In genomic region chr4:57016366-57017171, GRCm38 (mm10) we compare ENCODE assay signal across 14 mouse cellular contexts. TPM values are rescaled to one million over a fixed set of nuclear protein-coding genes. Genes with fewer than 3 reads are reported as not detected.
DNase-seq lines count a peak whose midpoint lies in the region; ATAC-seq and TF ChIP-seq lines count a peak whose summit lies in the region.
"Had no signal": no experiment of that assay in that cellular context is flagged by ENCODE, and none has a peak within 500 bp of the region (broad histone marks: within the 10 kb centered on the region; RNA-seq: fewer than 3 reads in every experiment).

No protein-coding gene starts in this region.

- peak; percentile 78 for DNase-seq in heart, adult 11 months
- no peak for DNase-seq in heart, postnatal 14 days
- peak; percentile 46 for DNase-seq in left cerebral cortex, postnatal 4 days
- no peak for DNase-seq in left cerebral cortex, adult 2 months (ENCODE audit: extremely low spot score in 1 of 2, low spot score in 2 of 2)
- no peak for DNase-seq in ES-E14 (ENCODE audit: low read depth, low spot score)
- no peak for DNase-seq in testis, postnatal 10 days (ENCODE audit: low spot score)

- H3K4me3 ChIP-seq in left cerebral cortex, adult 2 months, result no peak overlapping the region
- peak overlapping the region; percentile 42 to 58 for H3K4me3 ChIP-seq in ES-E14 (ENCODE audit: insufficient read depth in 1 of 2, low read depth in 1 of 2, low read length in 2 of 2, poor library complexity in 1 of 2, severe bottlenecking in 1 of 2)
- H3K4me3 ChIP-seq: embryonic facial prominence, embryonic 15.5 days; gastrocnemius, adult 2 months; heart, embryonic 13.5 days; liver, embryonic 12.5 days; stomach, embryonic 15.5 days had no signal

- intact Hi-C loops in heart, postnatal 14 days (cut with DNase I), result loop anchor here (1.0 kb wide), 1 partner anchor 127 kb away; the partner anchor contains the start of gene Epb41l4b
- intact Hi-C loops in left cerebral cortex, postnatal 4 days (cut with DNase I), result no loop called here
- intact Hi-C loops in left cerebral cortex, adult 2 months (cut with DNase I), result loop anchor here (2.0 to 5.0 kb wide), 2 partner anchors 126 to 261 kb away; partner anchors contain the start of gene Epb41l4b

- TF ChIP-seq CTCF in left cerebral cortex, adult 2 months (IDR thresholded peaks at IDR 0.05), result no peak

- ATAC-seq in megakaryocyte progenitor cell, adult 5-6 weeks (replicated peaks; ENCODE audit: poor library complexity), result peak; percentile 59
- ATAC-seq: intestine, postnatal 0 days; liver, embryonic 12.5 days had no signal

- H3K9me3 ChIP-seq in ES-E14 (ENCODE audit: control insufficient read depth, insufficient read depth, low read depth, low read length), result no peaks in the 10 kb centered on the region
- H3K9me3 ChIP-seq: embryonic facial prominence, embryonic 15.5 days; heart, embryonic 13.5 days; liver, embryonic 12.5 days; stomach, embryonic 15.5 days had no signal

- H3K9ac ChIP-seq in ES-E14 (ENCODE audit: insufficient read depth, low read depth, low read length, poor library complexity, severe bottlenecking), result peak overlapping the region; percentile 14; the same call in 1 of the 2 replicates
- H3K9ac ChIP-seq: embryonic facial prominence, embryonic 15.5 days; heart, embryonic 13.5 days; liver, embryonic 12.5 days; stomach, embryonic 15.5 days had no signal

- in situ Hi-C loops in ES-E14 (cut with MboI; ENCODE audit: low sequenced_read_pairs in 2 of 2, unreplicated experiment in 2 of 2), result no loop called here

- no peaks in the 10 kb centered on the region for H3K4me1 ChIP-seq in ES-E14 (ENCODE audit: control insufficient read depth in 2 of 2, insufficient read depth in 2 of 2, low read length in 2 of 2, poor library complexity in 1 of 2)
- H3K4me1 ChIP-seq: embryonic facial prominence, embryonic 15.5 days; heart, embryonic 13.5 days; liver, embryonic 12.5 days; stomach, embryonic 15.5 days had no signal

- no peak overlapping the region for H3K27ac ChIP-seq in left cerebral cortex, adult 2 months
- no peak overlapping the region for H3K27ac ChIP-seq in ES-E14 (ENCODE audit: insufficient read depth, low read depth, low read length, poor library complexity, severe bottlenecking)
- H3K27ac ChIP-seq: embryonic facial prominence, embryonic 15.5 days; gastrocnemius, adult 2 months; heart, embryonic 13.5 days; liver, embryonic 12.5 days; stomach, embryonic 15.5 days had no signal

- H3K36me3 ChIP-seq in ES-E14 (ENCODE audit: control insufficient read depth, insufficient read depth, low read length, poor library complexity, severe bottlenecking), result no peaks in the 10 kb centered on the region
- H3K36me3 ChIP-seq: embryonic facial prominence, embryonic 15.5 days; heart, embryonic 13.5 days; liver, embryonic 12.5 days; stomach, embryonic 15.5 days had no signal

TF ChIP-seq in ES-E14, 5 proteins besides CTCF, POLR2A, EP300 and RAD21:
- TF ChIP-seq CHD2 (IDR thresholded peaks at IDR 0.05; ENCODE audit: low read depth, low read length) (no peak), ZC3H11A (IDR thresholded peaks at IDR 0.05; ENCODE audit: borderline replicate concordance, low read depth, low read length) (no peak), MAFK (IDR thresholded peaks at IDR 0.05; ENCODE audit: insufficient read depth, low read depth, low read length) (no peak), HCFC1 (IDR thresholded peaks at IDR 0.05; ENCODE audit: borderline replicate concordance, insufficient read depth, low read length) (no peak), ZNF384 (IDR thresholded peaks at IDR 0.05; ENCODE audit: low read depth, low read length) (no peak)
TF ChIP-seq in ES-E14: peak in this region for 0.

RNA-seq across cellular contexts. Expression of gene Frrs1l, which starts 26.4 kb away (rescaled TPM):
- total RNA-seq in heart, postnatal 14 days (2021), result under 1 TPM; 0.07 TPM
- 10 to 100 TPM; 58.8 to 61.8 TPM for total RNA-seq in left cerebral cortex, postnatal 4 days (2021)
- 100 to 1,000 TPM; 204 to 212 TPM for total RNA-seq in left cerebral cortex, adult 2 months (2021)
- total RNA-seq in ES-E14 (2012; rRNA removed), result 0.48 and 0.54 TPM in 2 replicates
- total RNA-seq in megakaryocyte progenitor cell, adult 5-6 weeks (2015), result not detected in 2 replicates
- total RNA-seq in megakaryocyte progenitor cell, adult 5-6 weeks (2017), result not detected in 2 replicates
- total RNA-seq: CH12.LX had no signal

Comparison
In these comparisons a context has a peak if more than half of its experiments do, and no peak if none do; other contexts are left out.
1. DNase-seq: peak in heart, adult 11 months (single experiment) and left cerebral cortex, postnatal 4 days (single experiment); none in heart, postnatal 14 days (0 of 2), left cerebral cortex, adult 2 months (0 of 2), ES-E14 (single experiment) and testis, postnatal 10 days (single experiment).
2. RNA of gene Frrs1l, which starts 26.4 kb away (total RNA-seq): 204 to 212 TPM in left cerebral cortex, adult 2 months and 58.8 to 61.8 TPM in left cerebral cortex, postnatal 4 days; 0.48 to 0.54 TPM in ES-E14, 0.07 TPM in heart, postnatal 14 days and not detected in megakaryocyte progenitor cell, adult 5-6 weeks; every median in the first group is over 10 times any median in the second.